Mouse (Mus musculus): ENCODE data around the gene Rpl13. TPM values are rescaled to one million over a fixed set of nuclear protein-coding genes. Genes with fewer than 3 reads are reported as not detected.

Rpl13 gene
- total and polyA plus RNA-seq, 2 experiments = 764 to 769 TPM

GRCm38 (mm10) chr8:123104046-123104767, 2.1 kb downstream of the Rpl13 start:
- Histone ChIP-seq H3K9ac (ENCODE audit: low read depth, low read length) (no peak overlapping the region), H3K27ac (replicated peaks; ENCODE audit: insufficient read depth, low read depth, low read length) (no peak overlapping the region), H3K4me1 (ENCODE audit: control insufficient read depth, insufficient read depth, low read length) (peaks cover 9% of the 10 kb centered on the region), H3K4me3 (ENCODE audit: insufficient read depth, low read depth, low read length) (no peak overlapping the region), H3K27me3 (ENCODE audit: control insufficient read depth, insufficient read depth, low read length) (no peaks in the 10 kb centered on the region), H3K79me2 (ENCODE audit: control insufficient read depth, insufficient read depth, low read length) (peaks cover 4% of the 10 kb centered on the region; the same call in 1 of the 2 replicates), H3K36me3 (ENCODE audit: control insufficient read depth, insufficient read depth, low read length) (peaks cover 21% of the 10 kb centered on the region; the same call in 1 of the 2 replicates)
- WGBS = 83% methylated on average over 6 of the region's 6 CpGs
- no peak for DNase-seq (ENCODE audit: extremely low read depth, low read depth, low spot score)
- TF ChIP-seq CTCF (IDR thresholded peaks at IDR 0.05; ENCODE audit: low read depth, low read length) = no peak
- TF ChIP-seq POLR2A (IDR thresholded peaks at IDR 0.05; ENCODE audit: extremely low read depth, insufficient read depth, low read length) = no peak

- Histone ChIP-seq H3K27me3 (ENCODE audit: control insufficient read depth, insufficient read depth, low read length) (no peaks in the 10 kb centered on the region), H3K4me1 (ENCODE audit: control insufficient read depth, insufficient read depth, low read length) (peaks cover 9% of the 10 kb centered on the region), H3K9ac (ENCODE audit: low read depth, low read length) (no peak overlapping the region), H3K4me3 (ENCODE audit: insufficient read depth, low read depth, low read length) (no peak overlapping the region), H3K27ac (replicated peaks; ENCODE audit: insufficient read depth, low read depth, low read length) (no peak overlapping the region), H3K36me3 (ENCODE audit: control insufficient read depth, insufficient read depth, low read length) (peaks cover 21% of the 10 kb centered on the region; the same call in 1 of the 2 replicates), H3K79me2 (ENCODE audit: control insufficient read depth, insufficient read depth, low read length) (peaks cover 4% of the 10 kb centered on the region; the same call in 1 of the 2 replicates)
- TF ChIP-seq POLR2A (IDR thresholded peaks at IDR 0.05; ENCODE audit: extremely low read depth, insufficient read depth, low read length) (no peak), CTCF (IDR thresholded peaks at IDR 0.05; ENCODE audit: low read depth, low read length) (peak; percentile 12; the same call in 1 of the 2 replicates)
- 79% methylated on average over 5 of the region's 5 CpGs for WGBS
- peak; percentile 45 for DNase-seq (ENCODE audit: extremely low read depth, low read depth, low spot score)
These were observed 3.6 kb downstream of the Rpl13 start for GRCm38 (mm10) chr8:123105553-123106326.

GRCm38 (mm10) chr8:123106531-123106930, 4.4 kb downstream of the Rpl13 start:
- H3K27me3 ChIP-seq (ENCODE audit: control insufficient read depth, insufficient read depth, low read length) = no peaks in the 10 kb centered on the region
- no peak for DNase-seq (ENCODE audit: extremely low read depth, low read depth, low spot score)
- no peak overlapping the region for H3K4me3 ChIP-seq (ENCODE audit: insufficient read depth, low read depth, low read length)
- H3K27ac ChIP-seq (replicated peaks; ENCODE audit: insufficient read depth, low read depth, low read length) = no peak overlapping the region
- H3K36me3 ChIP-seq (ENCODE audit: control insufficient read depth, insufficient read depth, low read length) = peaks cover 21% of the 10 kb centered on the region; the same call in 1 of the 2 replicates
- H3K79me2 ChIP-seq (ENCODE audit: control insufficient read depth, insufficient read depth, low read length) = peaks cover 4% of the 10 kb centered on the region; the same call in 1 of the 2 replicates
- no peak overlapping the region for H3K9ac ChIP-seq (ENCODE audit: low read depth, low read length)
- peaks cover 9% of the 10 kb centered on the region for H3K4me1 ChIP-seq (ENCODE audit: control insufficient read depth, insufficient read depth, low read length)
- WGBS = 52% methylated on average over 2 of the region's 2 CpGs
- TF ChIP-seq CTCF (IDR thresholded peaks at IDR 0.05; ENCODE audit: low read depth, low read length) (no peak), POLR2A (IDR thresholded peaks at IDR 0.05; ENCODE audit: extremely low read depth, insufficient read depth, low read length) (no peak)

GRCm38 (mm10) chr8:123108010-123108409, 5.9 kb downstream of the Rpl13 start:
- no peaks in the 10 kb centered on the region for H3K79me2 ChIP-seq (ENCODE audit: control insufficient read depth, insufficient read depth, low read length)
- H3K4me3 ChIP-seq (ENCODE audit: insufficient read depth, low read depth, low read length) = no peak overlapping the region
- TF ChIP-seq POLR2A (IDR thresholded peaks at IDR 0.05; ENCODE audit: extremely low read depth, insufficient read depth, low read length) (no peak), CTCF (IDR thresholded peaks at IDR 0.05; ENCODE audit: low read depth, low read length) (0 out of 2 replicates have a peak, but pooled peaks have one; percentile 7)
- H3K27ac ChIP-seq (replicated peaks; ENCODE audit: insufficient read depth, low read depth, low read length) = no peak overlapping the region
- no peaks in the 10 kb centered on the region for H3K27me3 ChIP-seq (ENCODE audit: control insufficient read depth, insufficient read depth, low read length)
- DNase-seq (ENCODE audit: extremely low read depth, low read depth, low spot score) = no peak
- peaks cover 8% of the 10 kb centered on the region for H3K4me1 ChIP-seq (ENCODE audit: control insufficient read depth, insufficient read depth, low read length)
- H3K36me3 ChIP-seq (ENCODE audit: control insufficient read depth, insufficient read depth, low read length) = peaks cover 21% of the 10 kb centered on the region; the same call in 1 of the 2 replicates
- WGBS = 79% methylated on average over 1 of the region's 1 CpGs
- no peak overlapping the region for H3K9ac ChIP-seq (ENCODE audit: low read depth, low read length)

GRCm38 (mm10) chr8:123108953-123109352, 6.8 kb downstream of the Rpl13 start:
- Histone ChIP-seq H3K79me2 (ENCODE audit: control insufficient read depth, insufficient read depth, low read length) (no peaks in the 10 kb centered on the region), H3K4me3 (ENCODE audit: insufficient read depth, low read depth, low read length) (no peak overlapping the region), H3K27me3 (ENCODE audit: control insufficient read depth, insufficient read depth, low read length) (no peaks in the 10 kb centered on the region), H3K9ac (ENCODE audit: low read depth, low read length) (no peak overlapping the region), H3K36me3 (ENCODE audit: control insufficient read depth, insufficient read depth, low read length) (peaks cover 14% of the 10 kb centered on the region; the same call in 1 of the 2 replicates), H3K4me1 (ENCODE audit: control insufficient read depth, insufficient read depth, low read length) (no peaks in the 10 kb centered on the region), H3K27ac (replicated peaks; ENCODE audit: insufficient read depth, low read depth, low read length) (no peak overlapping the region)
- 86% methylated on average over 5 of the region's 5 CpGs for WGBS
- TF ChIP-seq POLR2A (IDR thresholded peaks at IDR 0.05; ENCODE audit: extremely low read depth, insufficient read depth, low read length) (no peak), CTCF (IDR thresholded peaks at IDR 0.05; ENCODE audit: low read depth, low read length) (no peak)
- no peak for DNase-seq (ENCODE audit: extremely low read depth, low read depth, low spot score)
